Mouse (Mus musculus) forelimb bud, embryonic 11.5 days (tissue): ENCODE data around the gene Uqcc1.
A peak's percentile ranks its signal among the peaks of the same experiment; 100 is the strongest.

ENCODE experiments used
- DNase-seq: peaks from one replicate; pipeline ENCODE4 v3.0.0-alpha.2; 2012; ENCODE audit warnings: low read depth, low spot score

Gene Uqcc1

GRCm38 (mm10) chr2:155817301-155818245 is 112.5 kb downstream of the Uqcc1 start:
- DNase-seq, result no peak

GRCm38 (mm10) chr2:155816179-155816578 is 113.9 kb downstream of the Uqcc1 start:
- no peak for DNase-seq

- no peak for DNase-seq
Measured at GRCm38 (mm10) chr2:155814829-155815228, 115.3 kb downstream of the Uqcc1 start.

- no peak for DNase-seq
Measured at GRCm38 (mm10) chr2:155812637-155813036, 117.5 kb downstream of the Uqcc1 start.

- DNase-seq, result peak; percentile 74
Measured at GRCm38 (mm10) chr2:155811821-155812396, 118.2 kb downstream of the Uqcc1 start.

GRCm38 (mm10) chr2:155809620-155810019 is 120.5 kb downstream of the Uqcc1 start:
- no peak for DNase-seq

- DNase-seq, result no peak
Measured at GRCm38 (mm10) chr2:155807408-155807807, 122.7 kb downstream of the Uqcc1 start.

- DNase-seq, result no peak
Measured at GRCm38 (mm10) chr2:155806548-155806947, 123.6 kb downstream of the Uqcc1 start.

GRCm38 (mm10) chr2:155805925-155806255 is 124.2 kb downstream of the Uqcc1 start:
- DNase-seq, result no peak

- no peak for DNase-seq
Measured at GRCm38 (mm10) chr2:155805231-155805924, 124.7 kb downstream of the Uqcc1 start.

- no peak for DNase-seq
Measured at GRCm38 (mm10) chr2:155804053-155804452, 126.1 kb downstream of the Uqcc1 start.

GRCm38 (mm10) chr2:155802761-155803160 is 127.3 kb downstream of the Uqcc1 start:
- DNase-seq, result no peak

GRCm38 (mm10) chr2:155798613-155799012 is 131.5 kb downstream of the Uqcc1 start:
- no peak for DNase-seq
